Mouse (Mus musculus) heart, postnatal 0 days (tissue): ENCODE data around the gene Igfbp1.

Experiments used
- CTCF ChIP-seq: IDR thresholded peaks from 2 replicates; pipeline ENCODE4 v1.5.1; 2016; ENCODE audit warnings: antibody characterized with exemption, control low read depth, low read depth
- EP300 ChIP-seq: IDR thresholded peaks from 2 replicates; pipeline ENCODE4 v1.6.1; 2016; ENCODE audit warnings: antibody characterized with exemption, low read depth

DNA sequence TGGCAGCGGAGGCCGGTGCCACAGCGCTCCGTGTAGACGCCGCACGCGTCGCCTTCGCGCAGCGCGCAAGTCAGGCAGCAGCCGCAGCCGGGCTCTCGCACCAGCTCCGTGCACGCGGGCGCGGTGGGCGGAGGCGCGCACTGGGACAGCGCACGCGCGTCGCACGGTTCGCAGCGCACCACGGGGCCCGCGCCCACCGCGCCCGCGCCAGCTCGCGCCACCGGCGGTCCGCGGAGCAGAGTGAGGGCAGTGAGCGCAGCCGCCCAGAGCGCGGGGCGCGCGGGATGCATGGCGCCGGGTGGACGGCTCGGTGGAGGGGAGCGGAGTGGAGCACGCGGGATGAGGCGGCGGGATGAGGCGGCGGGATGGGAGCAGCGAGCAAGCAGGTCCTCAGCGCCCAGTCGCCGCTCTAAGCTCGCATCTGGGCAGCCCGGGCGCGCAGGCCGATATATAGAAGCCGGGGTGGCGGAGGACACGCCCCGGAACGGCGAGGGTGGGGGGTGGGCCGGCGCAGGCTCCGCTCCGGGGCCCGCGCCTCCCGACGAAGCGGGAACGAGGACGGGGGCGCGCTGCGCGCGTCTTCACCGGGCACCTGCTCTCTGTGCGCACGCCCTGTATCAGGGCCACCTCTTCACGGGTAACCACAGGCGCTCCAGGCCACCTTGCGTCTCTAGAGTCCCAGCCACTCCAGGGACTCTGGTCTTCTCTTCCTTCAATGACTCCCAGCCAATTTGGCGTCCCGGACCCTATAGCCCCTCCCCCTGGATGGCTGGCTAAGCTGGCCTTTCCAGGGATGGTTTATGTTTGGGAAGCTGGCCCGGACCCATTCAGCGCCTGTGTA, 16.1 kb downstream of the Igfbp1 start, which contains the start of gene Igfbp3:
- TF ChIP-seq CTCF, result no peak
- no peak for TF ChIP-seq EP300
